Mouse (Mus musculus) G1E-ER4 (cell line): ENCODE results near the gene Fdps. TPM values are rescaled to one million over a fixed set of nuclear protein-coding genes. Genes with fewer than 3 reads are reported as not detected.

Experiments
- GATA1 ChIP-seq: IDR thresholded peaks from one replicate; pipeline ENCODE4 v1.8.0; 2012; ENCODE audit warnings: low read length, inconsistent platforms
- polyA plus RNA-seq: library from polyadenylated mRNA; stranded (reverse); fragments of >175 nt; gene quantifications from 2 replicates; pipeline ENCODE4 v1.2.3, GENCODE M21; 2012

Gene Fdps
- polyA plus RNA-seq, 1 experiment = 18.1 TPM

DNA sequence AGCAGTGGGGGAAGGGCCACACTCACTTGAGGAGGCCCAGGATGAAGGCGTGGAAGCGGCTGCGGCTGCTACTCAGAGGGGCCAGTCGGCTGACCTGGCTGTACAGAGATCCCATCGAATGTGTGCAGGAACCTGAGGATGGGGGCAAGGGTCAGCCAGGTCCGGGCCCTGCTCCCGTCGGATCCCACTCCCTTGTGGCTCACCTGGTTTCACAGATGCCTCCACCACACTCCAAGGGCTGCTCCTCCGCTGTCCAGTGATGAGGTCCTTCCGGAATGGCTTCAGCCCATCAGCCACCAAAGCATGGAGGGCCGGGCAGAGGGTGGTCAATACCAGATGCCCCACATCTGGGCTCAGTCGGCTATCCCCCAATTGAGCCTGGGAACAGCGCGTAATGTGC is 12.8 kb downstream of the Fdps start:
- TF ChIP-seq GATA1 = no peak

DNA sequence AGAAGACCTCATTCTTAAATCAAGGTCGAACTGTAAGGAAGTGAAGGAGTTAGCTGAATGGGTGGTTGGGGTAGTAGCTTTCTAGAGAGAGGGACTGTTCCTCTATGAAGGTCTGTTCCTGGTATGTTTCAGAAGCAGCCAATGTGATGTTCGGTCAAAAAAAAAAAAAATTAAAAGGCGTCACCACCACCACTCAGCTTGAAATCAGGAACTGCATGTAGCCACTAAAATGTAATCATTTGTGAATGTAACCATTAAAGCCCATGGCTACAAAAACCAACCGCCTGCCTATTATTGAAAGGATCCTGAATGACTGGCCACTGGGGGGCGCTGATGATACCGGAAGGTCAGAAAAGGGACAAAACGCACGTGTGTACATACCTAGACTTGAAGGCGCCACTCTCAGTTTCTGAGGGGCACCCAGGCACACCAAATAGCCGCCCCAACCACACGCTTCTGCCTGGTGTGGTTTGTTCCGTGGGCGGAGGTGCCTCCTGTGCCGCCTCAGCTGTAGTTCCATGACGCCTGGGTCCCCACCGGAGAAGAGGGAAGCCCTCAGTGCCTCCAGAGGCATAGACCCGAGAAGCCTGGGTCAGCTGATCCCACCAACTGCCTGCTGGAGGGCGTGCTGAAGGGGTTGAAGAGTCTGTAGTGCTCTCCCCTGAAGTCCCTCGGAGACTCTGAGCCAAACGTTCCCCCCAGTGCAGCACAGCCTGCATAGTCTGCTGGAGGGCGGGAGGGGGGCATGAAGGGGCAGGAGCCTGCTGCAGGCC is 14.2 kb downstream of the Fdps start:
- no peak for TF ChIP-seq GATA1

DNA sequence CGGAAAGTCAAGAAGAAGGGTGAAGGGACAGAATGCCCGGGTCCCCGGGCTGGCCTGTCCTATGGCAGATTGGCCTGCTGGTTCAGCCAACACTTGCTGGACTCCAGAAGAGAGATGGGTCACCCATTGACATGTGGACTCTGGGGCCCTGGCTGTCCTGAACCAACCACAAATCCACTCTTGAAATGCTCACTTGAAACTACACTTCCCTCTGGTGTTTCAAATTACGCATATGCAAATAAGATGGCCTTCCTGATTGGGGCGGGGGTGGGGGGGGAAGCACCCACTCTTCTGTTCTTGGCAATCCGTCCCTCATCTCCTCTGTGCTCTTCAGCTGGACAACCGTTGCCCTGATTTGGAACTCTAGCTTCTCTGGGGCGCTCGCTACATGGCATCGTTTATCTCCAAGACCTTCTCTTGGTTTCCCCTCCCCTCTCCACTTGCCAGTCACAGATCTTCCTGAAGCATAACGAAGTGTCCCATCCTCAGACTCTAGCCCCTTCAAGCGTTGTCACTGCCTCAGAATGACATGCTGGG is 17.0 kb downstream of the Fdps start:
- no peak for TF ChIP-seq GATA1

DNA sequence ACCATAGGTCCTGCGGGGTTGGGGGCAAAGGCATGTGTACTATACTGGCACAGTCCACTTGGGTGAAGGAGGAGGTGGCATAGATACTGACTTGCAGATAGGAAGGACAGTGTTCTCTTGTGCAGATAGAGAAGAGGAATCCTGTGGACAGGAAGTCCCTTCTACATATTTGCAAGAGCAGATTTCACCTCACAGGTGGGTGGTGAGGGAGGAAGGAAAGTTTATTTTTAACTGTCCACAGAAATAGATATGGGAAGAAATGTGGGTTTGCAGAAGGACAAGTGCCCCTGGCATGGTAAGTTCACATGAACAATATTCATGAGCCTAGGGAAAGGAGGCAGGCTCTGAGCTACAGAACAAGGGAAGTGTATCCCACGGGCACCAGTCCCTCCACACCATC is 17.6 kb downstream of the Fdps start:
- TF ChIP-seq GATA1 = no peak

DNA sequence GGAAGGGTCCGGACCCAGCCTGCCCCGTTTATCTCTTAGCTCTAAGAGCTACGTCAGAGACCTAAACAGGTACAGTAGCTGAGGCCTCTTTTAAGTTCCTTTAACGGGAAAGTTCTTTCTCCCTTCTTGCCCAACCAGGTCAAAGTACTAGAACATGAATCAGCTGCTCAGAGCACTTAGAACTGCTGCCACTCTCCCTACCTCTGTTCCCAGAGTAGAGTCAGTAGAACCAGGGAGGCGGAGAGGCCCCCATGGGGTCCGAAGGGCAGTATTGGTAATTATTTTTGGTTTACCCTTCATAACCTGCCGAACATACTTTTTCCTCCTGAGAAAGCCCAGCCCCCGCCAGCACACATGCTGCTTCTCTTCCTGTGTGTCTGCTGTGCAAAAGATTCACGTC is 24.4 kb downstream of the Fdps start:
- TF ChIP-seq GATA1 = no peak

DNA sequence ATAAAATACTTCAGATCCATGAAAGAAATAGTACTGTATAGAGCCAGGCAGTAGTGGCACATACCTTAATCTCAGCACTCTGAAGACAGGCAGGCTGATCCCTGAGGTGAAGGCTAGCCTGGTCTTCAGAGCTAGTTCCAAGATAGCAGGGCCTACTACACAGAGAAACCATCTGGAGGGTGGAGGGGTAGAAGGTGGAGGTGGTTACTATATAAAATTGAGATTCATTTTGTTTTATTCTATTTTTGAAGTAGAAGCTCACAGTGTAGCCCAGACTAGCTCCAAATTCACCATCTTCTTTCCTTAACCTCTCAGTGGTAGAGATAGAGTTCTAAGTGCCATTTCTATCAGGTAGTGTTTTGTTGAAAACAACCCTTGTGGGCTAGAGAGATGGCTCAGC is 34.5 kb downstream of the Fdps start:
- TF ChIP-seq GATA1 = no peak

DNA sequence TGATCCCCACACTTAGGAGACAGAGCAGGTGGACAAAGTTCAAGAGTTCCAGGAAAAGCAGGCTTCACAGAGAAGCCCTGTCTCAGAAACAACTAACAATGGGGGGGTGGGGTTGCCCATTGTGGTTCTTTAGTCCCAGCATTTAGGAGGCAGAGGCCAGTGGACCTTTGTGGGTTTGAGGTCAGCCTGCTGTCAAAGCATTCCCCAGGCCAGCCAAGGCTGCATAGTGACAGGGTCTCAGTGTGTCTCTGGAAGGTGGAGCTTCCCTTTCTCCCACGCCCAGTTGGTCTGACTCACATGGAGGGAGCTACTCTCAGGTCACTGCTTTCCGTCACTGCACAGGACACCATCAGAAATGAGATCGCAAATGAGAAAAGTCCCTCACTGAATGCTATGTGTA is 40.1 kb downstream of the Fdps start:
- TF ChIP-seq GATA1 = no peak

DNA sequence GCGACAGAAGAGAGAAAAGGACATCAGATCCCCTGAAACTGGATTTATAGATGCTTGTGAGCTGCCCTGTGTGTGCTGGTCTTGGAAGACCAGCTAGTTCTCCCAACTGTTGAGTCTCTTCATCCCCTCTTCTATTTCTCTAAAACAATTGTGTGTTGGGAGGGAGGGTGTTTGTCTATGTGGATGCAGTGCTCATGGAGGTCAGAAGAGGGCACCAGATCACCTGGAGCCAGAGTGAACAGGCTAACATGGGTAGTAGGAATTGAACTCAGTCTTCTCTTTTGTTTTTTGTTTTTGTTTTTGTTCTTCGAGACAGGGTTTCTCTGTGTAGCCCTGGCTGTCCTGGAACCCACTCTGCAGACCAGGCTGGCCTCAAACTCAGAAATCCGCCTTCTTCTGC is 43.0 kb downstream of the Fdps start:
- no peak for TF ChIP-seq GATA1

DNA sequence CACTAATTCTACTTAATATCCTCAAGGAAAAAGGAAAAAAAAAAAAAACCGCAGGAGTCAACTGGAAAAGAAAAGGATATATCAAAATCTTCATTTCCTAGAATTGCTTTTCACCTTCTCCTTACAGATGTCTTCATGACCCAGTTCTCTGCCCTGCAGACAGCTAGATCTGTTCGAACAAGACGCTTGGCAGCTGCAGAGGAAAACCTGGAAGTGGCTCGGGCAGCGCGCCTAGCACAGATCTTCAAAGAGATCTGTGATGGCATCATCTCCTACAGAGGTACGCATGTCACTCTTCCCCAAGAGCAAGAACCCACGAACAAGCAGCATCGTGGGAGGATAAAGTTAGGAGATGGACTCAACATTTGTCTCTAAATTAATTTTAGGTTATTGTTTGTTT is 43.4 kb downstream of the Fdps start:
- TF ChIP-seq GATA1 = no peak

Other genes with a start within 250 kb of the Fdps start
- gene Msto1, start 188.0 kb downstream of the Fdps start, polyA plus RNA-seq = 52.4 and 55.3 TPM in 2 replicates
- gene Ash1l, start 151.3 kb downstream of the Fdps start, polyA plus RNA-seq = 3.6 and 3.8 TPM in 2 replicates
- gene Dap3, start 150.8 kb downstream of the Fdps start, polyA plus RNA-seq = 68.5 and 160 TPM in 2 replicates
- 14.2 and 15.4 TPM in 2 replicates for gene Rusc1, start 8.6 kb downstream of the Fdps start, polyA plus RNA-seq
- 1.4 and 7.9 TPM in 2 replicates for gene Gm43738, start 860 bp downstream of the Fdps start, polyA plus RNA-seq
- 145 and 174 TPM in 2 replicates for gene Pklr, start 34.2 kb upstream of the Fdps start, polyA plus RNA-seq
- gene Hcn3, start 58.2 kb upstream of the Fdps start, polyA plus RNA-seq = 0.91 and 1.2 TPM in 2 replicates
- gene Clk2, start 62.8 kb upstream of the Fdps start, polyA plus RNA-seq = 62.2 and 65.3 TPM in 2 replicates
- gene Scamp3, start 75.5 kb upstream of the Fdps start, polyA plus RNA-seq = 190 and 239 TPM in 2 replicates
- gene Fam189b, start 81.2 kb upstream of the Fdps start, polyA plus RNA-seq = 7.3 and 13.1 TPM in 2 replicates
- 2.0 and 2.9 TPM in 2 replicates for gene Gba, start 101.0 kb upstream of the Fdps start, polyA plus RNA-seq
- gene Thbs3, start 113.2 kb upstream of the Fdps start, polyA plus RNA-seq = 0.19 and 0.37 TPM in 2 replicates
- 392 and 458 TPM in 2 replicates for gene Mtx1, start 125.1 kb upstream of the Fdps start, polyA plus RNA-seq
- 0.18 TPM in 1 of 2 replicates, not detected in the other for gene Muc1, start 127.1 kb upstream of the Fdps start, polyA plus RNA-seq
- 135 and 200 TPM in 2 replicates for gene Krtcap2, start 144.0 kb upstream of the Fdps start, polyA plus RNA-seq
- gene Trim46, start 144.3 kb upstream of the Fdps start, polyA plus RNA-seq = 2.4 and 2.8 TPM in 2 replicates
- 119 and 146 TPM in 2 replicates for gene Dpm3, start 157.4 kb upstream of the Fdps start, polyA plus RNA-seq
- gene Slc50a1, start 168.6 kb upstream of the Fdps start, polyA plus RNA-seq = not detected in 2 replicates
- gene Efna1, start 179.2 kb upstream of the Fdps start, polyA plus RNA-seq = not detected in 2 replicates
- not detected in 2 replicates for gene Efna3, start 221.0 kb upstream of the Fdps start, polyA plus RNA-seq
- gene Efna4, start 236.1 kb upstream of the Fdps start, polyA plus RNA-seq = 0.04 and 0.09 TPM in 2 replicates
- gene Adam15, start 248.0 kb upstream of the Fdps start, polyA plus RNA-seq = not detected in 2 replicates